Mouse (Mus musculus): ENCODE data around the gene Tmem63a.

DNA sequence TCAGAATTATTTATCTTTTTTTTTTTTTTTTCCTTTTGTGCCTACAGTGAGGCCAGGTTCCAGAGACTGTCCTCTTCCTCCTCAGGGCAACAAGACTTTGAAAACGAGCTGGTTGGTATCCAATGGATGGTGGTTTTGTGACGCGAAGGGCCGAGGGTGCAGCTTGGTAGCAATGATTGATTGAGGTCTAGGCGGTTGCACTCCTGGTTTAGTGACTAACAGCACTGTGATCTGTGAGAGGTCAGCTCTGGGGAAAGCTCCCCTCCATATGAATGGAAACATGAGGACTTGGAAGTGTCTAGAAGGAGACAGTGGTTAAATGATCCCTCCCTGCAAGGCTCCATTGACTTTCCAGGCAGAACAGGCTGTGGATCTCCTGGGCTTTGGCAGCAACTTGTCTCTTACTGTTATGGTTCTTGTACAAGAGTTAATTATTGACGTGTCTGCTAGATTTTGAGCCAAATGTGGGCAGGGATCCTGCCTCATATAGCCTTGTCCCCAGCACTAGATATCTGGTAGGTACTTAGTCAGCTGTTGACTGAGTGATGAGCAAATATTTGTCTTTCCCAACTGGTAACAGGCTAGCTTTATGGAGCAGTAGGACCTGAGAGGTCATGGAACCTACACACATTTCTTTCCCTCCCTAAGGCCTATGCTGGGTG lies 10.1 kb downstream of the Tmem63a start:
- TF ChIP-seq CTCF (IDR thresholded peaks at IDR 0.05; ENCODE audit: control insufficient read depth, insufficient read depth, insufficient read length) (no peak), MAX (IDR thresholded peaks at IDR 0.05) (no peak), USF1 (IDR thresholded peaks at IDR 0.05; ENCODE audit: low read depth) (no peak), MYOG (IDR thresholded peaks at IDR 0.05; ENCODE audit: control insufficient read depth, extremely low read depth, insufficient read length) (no peak), CEBPB (IDR thresholded peaks at IDR 0.05; ENCODE audit: low read depth) (no peak)

All from C2C12 (cell line).